Mouse (Mus musculus): ENCODE measurements at regions not wholly inside any gene's neighbourhood (a gene's known extent, or its start where the extent isn't known, plus 50 kb on each side); places are given as distances from the start of the nearest gene placed in this dataset.

GRCm38 (mm10) chr7:51783070-51783776 lies 78.6 kb upstream of the Gas2 start:
- no peak for TF ChIP-seq CTCF (conservative IDR thresholded peaks at IDR 0.05; ENCODE audit: insufficient read depth, insufficient read length, low read depth, low read length)
- TF ChIP-seq POLR2A (IDR thresholded peaks at IDR 0.05; ENCODE audit: low read depth, low read length) = no peak
